Mouse (Mus musculus) inflammation-experienced regulatory T-cells, adult 16 weeks (primary cell): ENCODE results near the gene Fbxl15. TPM values are rescaled to one million over a fixed set of nuclear protein-coding genes. Genes with fewer than 3 reads are reported as not detected.

ENCODE experiments used
- polyA plus RNA-seq: library from polyadenylated mRNA; unstranded; fragments of 100-300 nt; shearing (Covaris generic); gene quantifications from one replicate; pipeline ENCODE4 v1.2.1, GENCODE M21; 2017

The Fbxl15 gene
- 7.8 TPM for polyA plus RNA-seq

DNA sequence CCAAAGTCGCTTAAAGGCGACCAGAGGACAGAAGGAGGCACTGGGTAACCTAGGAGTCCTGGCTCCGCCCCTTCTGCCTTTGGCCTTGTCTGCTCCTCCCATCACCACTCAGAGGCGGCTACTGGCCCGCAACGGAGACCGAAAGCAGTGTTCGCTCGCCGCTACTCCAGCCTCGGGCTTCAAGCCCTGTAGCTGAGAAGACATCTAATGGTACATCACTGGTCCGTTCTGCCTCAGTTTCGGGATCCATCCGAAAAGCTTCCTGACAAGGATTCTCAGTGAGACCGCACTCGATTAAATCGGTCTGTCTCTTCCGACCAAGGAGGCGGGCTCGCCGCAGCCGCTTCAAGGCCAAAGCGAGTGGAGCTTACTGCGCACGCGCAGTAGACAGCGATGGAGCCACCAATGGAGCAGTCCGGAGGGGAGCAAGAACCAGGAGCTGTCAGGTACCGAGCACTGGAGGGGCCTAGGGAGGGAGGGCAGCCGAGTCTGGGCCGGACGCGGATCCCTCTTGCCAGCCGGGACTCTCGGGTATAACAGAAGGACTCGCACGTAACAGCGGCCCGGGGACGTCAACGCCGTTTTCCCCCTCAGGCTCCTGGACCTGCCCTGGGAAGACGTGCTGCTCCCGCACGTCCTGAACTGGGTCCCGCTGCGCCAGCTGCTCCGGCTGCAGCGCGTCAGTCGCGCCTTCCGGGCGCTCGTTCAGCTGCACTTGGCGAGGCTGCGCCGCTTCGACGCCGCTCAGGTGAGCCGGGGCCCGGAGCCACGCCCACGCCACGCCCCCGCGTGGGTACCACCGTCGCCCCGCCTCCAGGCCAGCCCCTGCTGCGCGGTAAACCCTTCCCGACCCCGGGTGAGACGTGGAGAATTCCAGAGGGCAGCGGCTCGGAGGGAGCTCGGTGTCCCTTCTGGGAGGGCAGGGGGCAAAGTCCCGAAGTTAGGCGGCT is at the start of gene Fbxl15:
TSS of gene Fbxl15 (plus strand) at position 104 of the 950 bp plus-strand sequence.

GRCm38 (mm10) chr19:46304216-46304841 is 23.7 kb upstream of the Fbxl15 start, which contains the start of gene Nfkb2:
TSS of gene Nfkb2 (plus strand) at chr19:46304320.

GRCm38 (mm10) chr19:46326756-46327305 is 1.2 kb upstream of the Fbxl15 start, which contains the start of gene Psd:
TSS of gene Psd (minus strand) at chr19:46327156.

DNA sequence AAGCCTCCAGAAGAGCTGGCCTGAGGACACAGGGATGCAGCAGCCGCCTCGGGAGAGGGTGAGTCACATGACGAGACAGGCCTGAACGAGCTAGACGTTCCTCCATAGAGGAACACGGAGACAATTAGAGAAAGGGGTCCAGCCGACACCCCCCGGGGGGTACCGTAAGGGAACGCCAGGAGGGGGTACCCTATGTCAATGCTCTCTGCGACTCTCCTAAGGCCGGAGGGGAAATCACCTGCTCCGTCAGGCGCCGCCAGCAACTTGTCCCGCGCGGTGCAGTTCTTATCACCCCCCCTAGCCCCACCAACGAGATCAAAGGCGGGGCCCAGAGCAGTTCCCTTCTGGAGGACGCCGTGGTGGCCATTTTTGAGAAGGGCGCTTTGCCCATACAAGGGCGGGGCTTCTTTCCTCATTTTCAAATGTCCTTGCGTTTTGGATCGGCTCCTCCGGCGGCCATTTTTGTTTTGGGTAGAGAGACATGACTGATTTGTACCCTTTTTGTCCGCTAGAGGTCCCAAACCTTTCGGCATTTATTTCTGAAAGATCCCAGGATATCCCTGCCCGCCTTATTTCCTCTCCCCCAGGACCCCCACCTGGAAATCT is 10.4 kb downstream of the Fbxl15 start, which contains the start of gene Cuedc2:
TSS of gene Cuedc2 (minus strand) at position 372 of the 606 bp plus-strand sequence.

GRCm38 (mm10) chr19:46350168-46350932 is 22.4 kb downstream of the Fbxl15 start, which contains the start of gene 2310034G01Rik:
TSS of gene 2310034G01Rik (minus strand) at chr19:46350302.

Other genes starting within 250 kb of the Fbxl15 start
- gene Elovl3, start 196.3 kb upstream of the Fbxl15 start, polyA plus RNA-seq, result not detected
- not detected for gene Pitx3, start 179.9 kb upstream of the Fbxl15 start, polyA plus RNA-seq
- 91.4 TPM for gene Gbf1, start 175.7 kb upstream of the Fbxl15 start, polyA plus RNA-seq
- gene Nfkb2, start 23.9 kb upstream of the Fbxl15 start, polyA plus RNA-seq, result 91.2 TPM
- 6.8 TPM for gene Psd, start 1.0 kb upstream of the Fbxl15 start, polyA plus RNA-seq
- 58.1 TPM for gene Cuedc2, start 10.5 kb downstream of the Fbxl15 start, polyA plus RNA-seq
- 11.3 TPM for gene Mfsd13a, start 12.9 kb downstream of the Fbxl15 start, polyA plus RNA-seq
- gene 2310034G01Rik, start 22.1 kb downstream of the Fbxl15 start, polyA plus RNA-seq, result 0.21 TPM
- gene Actr1a, start 67.6 kb downstream of the Fbxl15 start, polyA plus RNA-seq, result 108 TPM
- gene Sufu, start 68.7 kb downstream of the Fbxl15 start, polyA plus RNA-seq, result 45.4 TPM
- 37.0 TPM for gene Trim8, start 173.5 kb downstream of the Fbxl15 start, polyA plus RNA-seq
- 27.7 TPM for gene Arl3, start 245.0 kb downstream of the Fbxl15 start, polyA plus RNA-seq
- 16.3 TPM for gene Sfxn2, start 245.2 kb downstream of the Fbxl15 start, polyA plus RNA-seq